Mouse (Mus musculus) heart, postnatal 0 days (tissue): Measurements from ENCODE around the gene Magt1. TPM values are rescaled to one million over a fixed set of nuclear protein-coding genes. Genes with fewer than 3 reads are reported as not detected.
"Not testable (repeated sequence)": the region's sequence is repeated elsewhere in the genome, so short reads cannot be mapped to it uniquely, and the experiment has no call there.

ENCODE experiments used
- ATAC-seq: fragments of 200-750 bp; cut with Nextera tagmentation; 2 replicates; pipeline ENCODE4 v1.8.0; 2017; ENCODE audit warnings: low read depth, moderate number of reproducible peaks, moderate library complexity; ENCODE audit not compliant: insufficient read depth
- DNase-seq: peaks from one replicate; pipeline ENCODE4 v3.0.0-alpha.2; 2016; ENCODE audit warnings: low spot score
- H3K27ac ChIP-seq: fragments of 300-500 bp; sonication (generic); 2 replicates; pipeline ENCODE4 v1.5.1; 2014; ENCODE audit warnings: low read depth, mild to moderate bottlenecking
- H3K27me3 ChIP-seq: fragments of 300-500 bp; sonication (generic); 2 replicates; pipeline ENCODE4 v1.6.1; 2014; ENCODE audit warnings: low read length, mixed read lengths; ENCODE audit not compliant: control insufficient read depth, insufficient read depth
- H3K36me3 ChIP-seq: fragments of 300-500 bp; sonication (generic); replicated peaks from 2 replicates; pipeline ENCODE4 v1.6.1; 2014; ENCODE audit warnings: low read length, mixed read lengths; ENCODE audit not compliant: control insufficient read depth, insufficient read depth
- H3K4me1 ChIP-seq: fragments of 300-500 bp; sonication (generic); 2 replicates; pipeline ENCODE4 v1.6.1; 2014; ENCODE audit warnings: antibody characterized with exemption; ENCODE audit not compliant: control insufficient read depth, insufficient read depth
- H3K4me2 ChIP-seq: fragments of 300-500 bp; sonication (generic); 2 replicates; pipeline ENCODE4 v1.6.1; 2014; ENCODE audit warnings: low read depth, mild to moderate bottlenecking, low read length, moderate library complexity
- H3K4me3 ChIP-seq: fragments of 300-500 bp; sonication (generic); 2 replicates; pipeline ENCODE4 v1.5.1; 2014; ENCODE audit warnings: low read depth, low read length
- H3K9ac ChIP-seq: fragments of 300-500 bp; sonication (generic); replicated peaks from 2 replicates; pipeline ENCODE4 v1.6.1; 2014; ENCODE audit warnings: low read depth, low read length, mixed read lengths
- H3K9me3 ChIP-seq: fragments of 300-500 bp; sonication (generic); replicated peaks from 2 replicates; pipeline ENCODE4 v1.6.1; 2016; ENCODE audit warnings: low read length; ENCODE audit not compliant: control insufficient read depth
- CTCF ChIP-seq: IDR thresholded peaks from 2 replicates; pipeline ENCODE4 v1.5.1; 2016; ENCODE audit warnings: antibody characterized with exemption, control low read depth, low read depth
- EP300 ChIP-seq: IDR thresholded peaks from 2 replicates; pipeline ENCODE4 v1.6.1; 2016; ENCODE audit warnings: antibody characterized with exemption, low read depth
- WGBS: fragments of 180-500 bp; shearing (Covaris S2); extraction: QIAGEN DNeasy Blood & Tissue Kit; methylation state at CpG from one replicate; pipeline ENCODE4 v1.1.7; 2014; 5-methylcytosine and 5-hydroxymethylcytosine counted together
- polyA plus RNA-seq: library from polyadenylated mRNA; unstranded; fragments of >200 nt; fragmentation: Nextera tagmentation; extraction: Ambion mirVana; gene quantifications from 2 replicates; pipeline ENCODE4 v1.2.1, GENCODE M21; 2015
- total RNA-seq: library from RNA; depleted of rRNA; stranded (reverse); fragments of >200 nt; gene quantifications from 2 replicates; pipeline ENCODE4 v1.2.3, GENCODE M21; 2014; ENCODE audit warnings: low replicate concordance

Magt1 gene
- total and polyA plus RNA-seq, 2 experiments from 2014 or later = 24.2 to 39.5 TPM

DNA sequence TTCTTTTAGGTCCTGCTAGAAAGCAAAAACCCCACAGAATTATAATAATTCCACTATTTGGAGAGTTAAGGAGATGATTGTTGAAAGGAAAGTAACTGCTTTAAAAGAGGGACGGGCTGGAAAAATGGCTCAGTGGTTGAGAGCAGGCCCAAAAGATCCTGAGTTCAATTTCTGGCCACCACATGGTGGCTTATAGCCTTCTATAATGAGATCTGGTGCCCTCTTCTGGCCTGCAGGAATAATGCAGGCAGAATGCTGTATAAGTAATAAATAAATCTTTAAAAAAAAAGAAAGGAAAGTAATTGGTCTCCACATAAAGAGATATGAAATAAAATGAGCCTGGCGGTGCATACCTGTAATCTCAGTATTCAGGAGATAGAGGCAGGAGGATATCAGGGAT, 1.5 kb upstream of the Magt1 start:
- Histone ChIP-seq H3K9ac (no peak overlapping the region), H3K4me1 (no peaks in the 10 kb centered on the region; the same call in 1 of the 2 replicates), H3K4me3 (no peak overlapping the region), H3K36me3 (no peaks in the 10 kb centered on the region), H3K9me3 (no peaks in the 10 kb centered on the region), H3K27ac (no peak overlapping the region), H3K4me2 (no peak overlapping the region), H3K27me3 (no peaks in the 10 kb centered on the region)
- DNase-seq = peak; percentile 42
- 28% methylated on average over 2 of the region's 2 CpGs for WGBS
- no peak for ATAC-seq
- TF ChIP-seq CTCF (peak; percentile 59), EP300 (no peak)

GRCm38 (mm10) chrX:106012559-106012958, 853 bp upstream of the Magt1 start:
- ATAC-seq = no peak
- Histone ChIP-seq H3K36me3 (no peaks in the 10 kb centered on the region), H3K4me2 (peak overlapping the region; percentile 56), H3K4me1 (no peaks in the 10 kb centered on the region; the same call in 1 of the 2 replicates), H3K27me3 (no peaks in the 10 kb centered on the region), H3K4me3 (0 out of 2 replicates have a peak overlapping the region, but pooled peaks have one; percentile 30), H3K9me3 (no peaks in the 10 kb centered on the region), H3K27ac (peak overlapping the region; percentile 83), H3K9ac (no peak overlapping the region)
- no peak for TF ChIP-seq CTCF
- TF ChIP-seq EP300 = no peak
- DNase-seq = no peak
- 57% methylated on average over 3 of the region's 3 CpGs for WGBS

DNA sequence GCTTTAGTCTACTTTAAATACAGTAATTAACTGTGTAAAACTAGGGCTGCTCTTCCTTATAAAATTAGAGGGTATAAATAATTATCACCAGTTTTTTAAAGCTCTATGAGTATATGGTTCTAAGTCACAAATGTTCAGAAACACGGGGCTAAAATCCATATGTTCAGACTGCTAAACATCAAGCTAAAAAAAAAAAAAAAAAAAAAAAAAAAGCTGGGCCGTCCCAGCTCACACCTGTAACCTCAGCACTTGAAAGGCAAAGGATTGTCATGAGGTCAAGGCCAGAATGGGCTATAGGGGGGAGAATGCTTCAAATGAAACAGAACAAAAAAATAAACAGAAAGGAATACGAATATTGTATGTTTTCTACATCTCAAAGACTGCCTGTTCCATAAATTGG, 944 bp downstream of the Magt1 start:
- H3K36me3 ChIP-seq = no peaks in the 10 kb centered on the region
- ATAC-seq (no peak), DNase-seq (no peak)
- no peaks in the 10 kb centered on the region; the same call in 1 of the 2 replicates for H3K4me1 ChIP-seq
- H3K27me3 ChIP-seq = no peaks in the 10 kb centered on the region
- no peak for TF ChIP-seq EP300
- TF ChIP-seq CTCF = no peak
- H3K9me3 ChIP-seq = no peaks in the 10 kb centered on the region
- peak overlapping the region; percentile 67 for H3K4me2 ChIP-seq
- H3K9ac ChIP-seq = peak overlapping the region; percentile 65; the same call in 1 of the 2 replicates
- peak overlapping the region; percentile 94; the same call in 1 of the 2 replicates for H3K27ac ChIP-seq
- H3K4me3 ChIP-seq = peak overlapping the region; percentile 71
- WGBS = 13% methylated on average over 3 of the region's 3 CpGs

DNA sequence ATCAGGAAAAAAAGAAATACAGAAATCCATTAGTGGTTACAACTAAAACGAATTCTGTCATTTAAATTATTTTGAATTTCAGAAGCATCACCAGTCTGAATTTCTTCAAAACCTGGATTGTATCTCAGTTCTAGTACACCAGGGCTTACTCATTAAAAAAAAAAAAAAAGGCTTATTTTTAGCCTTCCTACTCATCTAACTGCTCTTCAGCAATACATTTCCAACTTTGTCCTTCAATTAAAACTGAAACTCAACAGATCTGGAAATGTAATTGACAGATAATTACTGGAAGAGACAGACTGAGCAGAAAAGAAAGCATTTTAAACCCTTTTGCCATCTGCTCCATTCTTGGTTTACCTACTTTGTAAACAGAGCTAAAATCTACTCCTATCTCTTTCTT, 10.1 kb downstream of the Magt1 start:
- Histone ChIP-seq H3K9me3 (no peaks in the 10 kb centered on the region), H3K27ac (no peak overlapping the region), H3K4me2 (no peak overlapping the region), H3K27me3 (no peaks in the 10 kb centered on the region), H3K4me3 (no peak overlapping the region), H3K4me1 (no peaks in the 10 kb centered on the region), H3K36me3 (no peaks in the 10 kb centered on the region), H3K9ac (no peak overlapping the region)
- 78% methylated on average over 1 of the region's 1 CpGs for WGBS
- DNase-seq (no peak), ATAC-seq (no peak)
- TF ChIP-seq CTCF = no peak
- TF ChIP-seq EP300 = no peak

DNA sequence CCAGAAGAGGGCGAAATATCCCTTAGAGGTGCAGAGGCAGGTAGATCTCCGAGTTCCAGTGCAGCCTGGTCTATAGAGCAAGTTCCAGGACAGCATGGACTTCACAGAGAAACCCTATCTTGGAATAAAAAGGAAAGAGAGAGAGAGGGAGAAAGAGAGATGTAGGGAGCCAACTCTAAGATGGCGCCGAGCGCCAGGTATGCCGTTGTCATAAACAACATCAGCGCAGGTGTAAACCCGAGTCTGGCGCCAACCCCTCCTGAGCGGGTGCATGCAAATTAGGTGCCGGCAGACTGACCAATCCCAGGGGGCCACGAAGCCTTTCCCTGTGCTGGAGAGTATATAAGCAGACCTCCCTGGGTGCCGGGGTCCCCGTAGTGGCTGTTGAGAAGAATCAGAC, 54.6 kb downstream of the Magt1 start:
- not testable (repeated sequence) for H3K4me2 ChIP-seq, H3K9ac ChIP-seq, ATAC-seq, DNase-seq, H3K27me3 ChIP-seq, H3K27ac ChIP-seq, H3K9me3 ChIP-seq, H3K4me1 ChIP-seq, H3K4me3 ChIP-seq, H3K36me3 ChIP-seq
- WGBS = 72% methylated on average over 14 of the region's 14 CpGs

DNA sequence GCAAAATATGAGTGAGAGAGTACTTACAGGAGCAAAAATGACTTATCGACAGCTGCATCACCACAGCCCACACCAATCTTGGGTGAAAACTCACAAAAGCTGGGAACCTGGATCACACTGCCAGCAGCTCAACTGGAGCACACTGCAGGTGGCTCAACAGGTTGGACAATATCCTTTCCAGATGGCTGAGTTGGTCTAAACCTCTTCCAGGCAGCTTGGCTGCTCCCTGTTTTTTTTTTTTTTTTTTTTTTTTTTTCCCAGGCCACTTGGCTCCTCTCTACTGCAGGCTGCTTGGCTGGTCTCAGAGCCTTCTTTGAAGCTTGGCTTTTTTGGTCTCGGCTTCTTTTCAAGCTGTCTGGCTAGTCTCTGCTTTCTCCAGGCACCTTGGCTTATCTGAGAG, 57.7 kb downstream of the Magt1 start:
- no peak for DNase-seq
- 61% methylated on average over 2 of the region's 2 CpGs for WGBS
- H3K36me3 ChIP-seq = no peaks in the 10 kb centered on the region
- H3K9ac ChIP-seq = no peak overlapping the region
- H3K4me2 ChIP-seq = no peak overlapping the region
- no peak for TF ChIP-seq EP300
- no peak for TF ChIP-seq CTCF
- no peak for ATAC-seq
- H3K4me3 ChIP-seq = no peak overlapping the region
- no peaks in the 10 kb centered on the region for H3K9me3 ChIP-seq
- H3K4me1 ChIP-seq = no peaks in the 10 kb centered on the region
- H3K27ac ChIP-seq = no peak overlapping the region
- H3K27me3 ChIP-seq = no peaks in the 10 kb centered on the region
